Mouse (Mus musculus) thymus, adult 2 months (tissue): ENCODE measurements at regions not wholly inside any gene's neighbourhood (a gene's known extent, or its start where the extent isn't known, plus 50 kb on each side); places are given as distances from the start of the nearest gene placed in this dataset.
A peak's percentile ranks its signal among the peaks of the same experiment; 100 is the strongest.

Experiments used
- DNase-seq: peaks from one replicate; pipeline ENCODE4 v3.0.0; 2021
- H3K27ac ChIP-seq: fragments of 200-500 bp; 2 replicates; pipeline ENCODE4 v1.5.1; 2012; ENCODE audit warnings: low read length, control low read depth; ENCODE audit not compliant: control insufficient read depth, insufficient read depth
- H3K27me3 ChIP-seq: fragments of 200-500 bp; 2 replicates; pipeline ENCODE4 v1.6.1; 2012; ENCODE audit warnings: mild to moderate bottlenecking, low read length, moderate library complexity, mixed read lengths; ENCODE audit not compliant: control insufficient read depth, insufficient read depth
- H3K36me3 ChIP-seq: fragments of 200-500 bp; 2 replicates; pipeline ENCODE4 v1.6.1; 2012; ENCODE audit warnings: mild to moderate bottlenecking, low read length, moderate library complexity; ENCODE audit not compliant: control insufficient read depth, insufficient read depth
- H3K4me1 ChIP-seq: fragments of 200-500 bp; replicated peaks from 2 replicates; pipeline ENCODE4 v1.6.1; 2012; ENCODE audit warnings: low read length; ENCODE audit not compliant: control insufficient read depth, insufficient read depth
- H3K4me3 ChIP-seq: fragments of 200-500 bp; 2 replicates; pipeline ENCODE4 v1.5.1; 2012; ENCODE audit warnings: mild to moderate bottlenecking, low read length, control low read depth, moderate library complexity; ENCODE audit not compliant: control insufficient read depth, insufficient read depth
- CTCF ChIP-seq: fragments of 200-500 bp; IDR thresholded peaks from 2 replicates; pipeline ENCODE4 v1.5.1; 2012; ENCODE audit warnings: mild to moderate bottlenecking, control low read depth, low read length, moderate library complexity, borderline replicate concordance; ENCODE audit not compliant: control insufficient read depth, poor library complexity, insufficient read depth; ENCODE audit errors: extremely low read depth
- POLR2A ChIP-seq: fragments of 200-500 bp; IDR thresholded peaks from 2 replicates; pipeline ENCODE4 v1.6.1; 2012; ENCODE audit warnings: mild to moderate bottlenecking, low read length, control low read depth, moderate library complexity; ENCODE audit not compliant: control insufficient read depth, poor library complexity, insufficient read depth; ENCODE audit errors: extremely low read depth
- WGBS: fragments of 180-500 bp; shearing (Covaris S2); methylation state at CpG from one replicate; pipeline ENCODE4 v1.1.7; 2018; 5-methylcytosine and 5-hydroxymethylcytosine counted together

- no peak for TF ChIP-seq POLR2A
- TF ChIP-seq CTCF = no peak
- DNase-seq = no peak
- Histone ChIP-seq H3K36me3 (no peaks in the 10 kb centered on the region), H3K4me3 (no peak overlapping the region), H3K4me1 (no peaks in the 10 kb centered on the region), H3K27ac (no peak overlapping the region), H3K27me3 (no peaks in the 10 kb centered on the region)
- 73% methylated on average over 7 of the region's 7 CpGs for WGBS
Measured at GRCm38 (mm10) chr17:72782775-72783174, 53.5 kb upstream of the Ypel5 start.

GRCm38 (mm10) chr17:72781786-72782185 is 54.5 kb upstream of the Ypel5 start:
- 8% methylated on average over 6 of the region's 6 CpGs for WGBS
- H3K27me3 ChIP-seq = no peaks in the 10 kb centered on the region
- no peak overlapping the region for H3K4me3 ChIP-seq
- H3K4me1 ChIP-seq = no peaks in the 10 kb centered on the region
- no peaks in the 10 kb centered on the region for H3K36me3 ChIP-seq
- DNase-seq = peak; percentile 56
- TF ChIP-seq CTCF = 0 out of 2 replicates have a peak, but pooled peaks have one; percentile 25
- no peak for TF ChIP-seq POLR2A
- H3K27ac ChIP-seq = no peak overlapping the region

DNA sequence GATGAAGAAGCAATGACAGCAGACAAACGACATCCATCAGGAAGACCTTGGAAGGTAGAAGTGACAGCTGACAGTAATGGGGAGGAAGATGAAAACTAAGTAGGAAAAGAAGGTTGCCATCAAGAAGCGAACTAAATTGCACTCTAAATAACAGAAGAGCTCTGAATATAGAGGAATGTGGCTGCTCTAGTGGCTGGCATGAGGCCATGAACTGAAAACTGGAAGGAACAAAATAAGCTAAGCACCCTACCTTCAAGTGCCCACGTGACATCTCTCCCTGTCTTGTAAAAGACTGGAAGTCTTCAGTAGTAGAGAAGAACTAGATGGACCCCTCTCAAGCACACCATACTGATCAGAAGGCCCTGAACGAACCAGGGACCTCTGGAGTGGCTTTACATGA is 68.0 kb upstream of the Ypel5 start:
- no peak overlapping the region for H3K27ac ChIP-seq
- no peaks in the 10 kb centered on the region for H3K27me3 ChIP-seq
- H3K36me3 ChIP-seq = no peaks in the 10 kb centered on the region
- H3K4me1 ChIP-seq = no peaks in the 10 kb centered on the region
- no peak for DNase-seq
- H3K4me3 ChIP-seq = no peak overlapping the region
- no peak for TF ChIP-seq CTCF
- WGBS = 69% methylated on average over 4 of the region's 4 CpGs

DNA sequence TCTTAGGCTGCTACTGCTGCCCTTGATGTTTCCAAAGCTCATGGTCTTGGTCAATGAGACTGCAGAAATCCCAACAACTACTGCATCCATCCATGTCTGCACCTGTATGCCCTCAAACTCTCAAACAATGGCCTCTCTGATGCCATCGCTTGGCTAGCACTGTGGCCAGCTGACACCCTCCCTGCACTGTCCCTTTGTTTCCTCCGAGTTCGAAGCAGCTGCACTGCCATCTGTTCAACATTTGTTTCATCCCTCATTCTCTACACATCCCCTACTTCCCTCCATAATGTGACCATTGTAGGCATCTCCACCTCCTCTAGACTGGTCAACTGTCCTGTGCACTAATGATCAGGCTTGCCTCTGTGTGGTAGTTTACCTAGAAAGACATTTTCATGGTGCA is 75.3 kb upstream of the Ypel5 start:
- no peaks in the 10 kb centered on the region for H3K4me1 ChIP-seq
- DNase-seq = no peak
- H3K36me3 ChIP-seq = no peaks in the 10 kb centered on the region
- no peak overlapping the region for H3K4me3 ChIP-seq
- no peaks in the 10 kb centered on the region for H3K27me3 ChIP-seq
- TF ChIP-seq CTCF (no peak), POLR2A (no peak)
- no peak overlapping the region for H3K27ac ChIP-seq
- 87% methylated on average over 3 of the region's 3 CpGs for WGBS

DNA sequence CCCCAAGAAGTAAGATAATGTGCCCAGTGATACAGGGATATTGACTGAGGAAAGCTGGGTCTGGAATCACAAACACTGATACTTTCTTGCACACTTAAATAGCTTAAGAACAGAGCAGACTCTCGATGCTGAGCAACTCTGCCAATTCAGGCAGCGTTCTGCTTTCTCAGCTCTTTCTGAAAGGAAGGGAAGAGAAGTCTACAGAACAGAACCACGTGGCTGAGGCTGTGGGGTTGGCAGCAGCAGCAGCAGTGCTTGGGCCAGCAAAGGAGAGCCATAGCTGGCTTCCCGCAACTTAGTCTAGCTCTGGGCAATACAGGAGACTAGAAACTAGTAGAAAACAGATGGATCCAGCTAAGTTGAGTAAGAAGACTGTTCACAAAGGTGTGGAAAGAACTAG is 89.8 kb upstream of the Ypel5 start:
- H3K36me3 ChIP-seq = no peaks in the 10 kb centered on the region
- H3K4me3 ChIP-seq = no peak overlapping the region
- H3K27ac ChIP-seq = no peak overlapping the region
- DNase-seq = no peak
- H3K27me3 ChIP-seq = no peaks in the 10 kb centered on the region
- no peak for TF ChIP-seq POLR2A
- no peak for TF ChIP-seq CTCF
- H3K4me1 ChIP-seq = no peaks in the 10 kb centered on the region
- WGBS = 58% methylated on average over 4 of the region's 4 CpGs

- H3K27ac ChIP-seq = no peak overlapping the region
- no peak for DNase-seq
- H3K27me3 ChIP-seq = no peaks in the 10 kb centered on the region
- 100% methylated on average over 1 of the region's 1 CpGs for WGBS
- H3K4me1 ChIP-seq = no peaks in the 10 kb centered on the region
- H3K36me3 ChIP-seq = no peaks in the 10 kb centered on the region
- TF ChIP-seq CTCF (no peak), POLR2A (no peak)
- no peak overlapping the region for H3K4me3 ChIP-seq
Measured at GRCm38 (mm10) chr17:72733006-72733405, 103.2 kb upstream of the Ypel5 start.

DNA sequence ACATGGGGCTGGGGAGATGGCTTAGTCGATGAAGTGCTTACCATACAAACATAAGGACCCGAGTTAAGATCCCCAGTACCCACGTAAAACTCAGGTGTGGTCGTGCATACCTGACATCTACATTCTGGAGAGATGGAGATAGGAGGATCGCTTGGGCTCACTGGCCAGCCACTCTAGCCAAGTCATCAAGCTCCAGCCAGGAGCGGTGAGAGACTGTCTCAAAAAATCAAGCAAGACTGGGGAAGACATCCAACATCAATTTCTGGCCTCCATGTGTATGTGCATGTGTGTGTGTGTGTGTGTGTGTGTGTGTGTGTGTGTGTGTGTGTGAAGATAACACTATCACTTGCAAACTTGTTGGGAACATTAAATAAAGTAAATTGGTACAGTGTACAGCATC is 104.6 kb upstream of the Ypel5 start:
- no peak for TF ChIP-seq CTCF
- TF ChIP-seq POLR2A = no peak
- no peaks in the 10 kb centered on the region for H3K27me3 ChIP-seq
- H3K36me3 ChIP-seq = no peaks in the 10 kb centered on the region
- H3K4me1 ChIP-seq = no peaks in the 10 kb centered on the region
- DNase-seq = no peak
- 93% methylated on average over 6 of the region's 6 CpGs for WGBS
- no peak overlapping the region for H3K27ac ChIP-seq
- no peak overlapping the region for H3K4me3 ChIP-seq
